Comparison of ENCODE assay signal across 20 mouse cellular contexts in the genomic region with DNA sequence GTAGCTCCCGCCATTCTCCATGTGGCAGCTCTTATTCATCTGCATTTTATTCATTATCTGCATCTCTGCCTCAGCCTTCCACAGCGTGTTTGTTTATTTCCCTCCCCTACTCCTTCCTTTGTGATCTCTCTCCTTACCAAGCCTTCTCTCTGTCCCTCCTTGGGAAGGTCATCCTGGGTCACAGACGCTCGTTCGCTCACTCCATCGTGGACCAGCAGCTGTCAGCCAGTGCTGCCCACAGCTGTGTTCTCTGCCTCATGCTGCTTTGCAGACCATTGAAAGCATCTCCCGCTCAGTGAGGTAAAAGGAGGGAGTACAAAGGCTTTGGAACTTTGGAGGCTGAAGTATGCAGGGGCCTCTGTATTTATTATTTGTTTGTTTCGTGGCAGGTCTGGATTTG. TPM values are rescaled to one million over a fixed set of nuclear protein-coding genes. Genes with fewer than 3 reads are reported as not detected.
DNase-seq lines count a peak whose midpoint lies in the region; ATAC-seq lines count a peak whose summit lies in the region.
"Had no signal": no experiment of that assay in that cellular context is flagged by ENCODE, and none has a peak within 500 bp of the region (broad histone marks: within the 10 kb centered on the region; RNA-seq: fewer than 3 reads in every experiment).

No protein-coding gene starts in this region.

- no peaks in the 10 kb centered on the region for H3K36me3 ChIP-seq in forebrain, embryonic 10.5 days (replicated peaks)
- no peaks in the 10 kb centered on the region for H3K36me3 ChIP-seq in forebrain, embryonic 14.5 days (ENCODE audit: control insufficient read depth, insufficient read depth, low read length)
- no peaks in the 10 kb centered on the region for H3K36me3 ChIP-seq in limb, embryonic 13.5 days
- H3K36me3 ChIP-seq in limb, embryonic 10.5 days, result no peaks in the 10 kb centered on the region
- H3K36me3 ChIP-seq: forebrain, embryonic 15.5 days; intestine, embryonic 15.5 days; limb, embryonic 15.5 days; liver, embryonic 15.5 days had no signal

- H3K4me1 ChIP-seq in forebrain, embryonic 10.5 days, result peaks cover 42% of the 10 kb centered on the region
- peaks cover 5% of the 10 kb centered on the region; the same call in 1 of the 2 replicates for H3K4me1 ChIP-seq in forebrain, embryonic 14.5 days (ENCODE audit: control insufficient read depth, insufficient read depth, low read length)
- H3K4me1 ChIP-seq in limb, embryonic 13.5 days, result peaks cover 49% of the 10 kb centered on the region
- peaks cover 27% of the 10 kb centered on the region for H3K4me1 ChIP-seq in limb, embryonic 10.5 days

- H3K27me3 ChIP-seq in forebrain, embryonic 10.5 days (ENCODE audit: poor library complexity, severe bottlenecking), result no peaks in the 10 kb centered on the region
- no peaks in the 10 kb centered on the region for H3K27me3 ChIP-seq in forebrain, embryonic 14.5 days (replicated peaks; ENCODE audit: control insufficient read depth, insufficient read depth, low read length)
- H3K27me3 ChIP-seq in limb, embryonic 13.5 days, result no peaks in the 10 kb centered on the region; the same call in 1 of the 2 replicates
- no peaks in the 10 kb centered on the region for H3K27me3 ChIP-seq in limb, embryonic 10.5 days (ENCODE audit: low read depth, poor library complexity, severe bottlenecking)
- H3K27me3 ChIP-seq: forebrain, embryonic 15.5 days; intestine, embryonic 15.5 days; limb, embryonic 15.5 days had no signal

- no peak overlapping the region for H3K4me2 ChIP-seq in forebrain, embryonic 14.5 days (ENCODE audit: low read length)
- H3K4me2 ChIP-seq in limb, embryonic 13.5 days (replicated peaks), result no peak overlapping the region
- H3K4me2 ChIP-seq: forebrain, embryonic 15.5 days; heart, embryonic 11.5 days; hindbrain, embryonic 14.5 days; intestine, embryonic 15.5 days; limb, embryonic 15.5 days; liver, embryonic 15.5 days had no signal

- DNase-seq in forebrain, embryonic 10.5 days (ENCODE audit: extremely low spot score, low spot score), result no peak
- DNase-seq in forebrain, embryonic 14.5 days (ENCODE audit: low spot score), result no peak
- DNase-seq in limb, embryonic 10.5 days (ENCODE audit: low spot score), result no peak
- peak; percentile 23 for DNase-seq in retina, embryonic 14.5 days (ENCODE audit: low spot score)
- DNase-seq in retina, postnatal 1 day, result no peak
- DNase-seq in cerebellum, adult 11 months, result no peak
- no peak for DNase-seq in adrenal gland, postnatal 4 days (ENCODE audit: low spot score in 2 of 2)
- DNase-seq: cerebellum, adult 9-11 months; gastrocnemius, postnatal 36 days; heart, postnatal 10 days; layer of hippocampus, postnatal 36 days; right cerebral cortex, postnatal 4 days had no signal

- H3K27ac ChIP-seq in forebrain, embryonic 10.5 days, result peak overlapping the region; percentile 72
- no peak overlapping the region for H3K27ac ChIP-seq in forebrain, embryonic 14.5 days (ENCODE audit: low read depth, low read length)
- peak overlapping the region; percentile 33; the same call in 1 of the 2 replicates for H3K27ac ChIP-seq in limb, embryonic 13.5 days
- H3K27ac ChIP-seq in limb, embryonic 10.5 days, result no peak overlapping the region
- H3K27ac ChIP-seq: forebrain, embryonic 15.5 days; hindbrain, embryonic 14.5 days; intestine, embryonic 15.5 days; kidney, postnatal 0 days; limb, embryonic 15.5 days; liver, embryonic 15.5 days had no signal

- no peak overlapping the region for H3K4me3 ChIP-seq in forebrain, embryonic 10.5 days
- no peak overlapping the region for H3K4me3 ChIP-seq in forebrain, embryonic 14.5 days (ENCODE audit: low read depth, low read length)
- H3K4me3 ChIP-seq in limb, embryonic 13.5 days, result no peak overlapping the region
- H3K4me3 ChIP-seq in limb, embryonic 10.5 days, result no peak overlapping the region
- H3K4me3 ChIP-seq: forebrain, embryonic 15.5 days; intestine, embryonic 15.5 days; limb, embryonic 15.5 days; liver, embryonic 15.5 days had no signal

- 42% methylated on average over 8 of the region's 8 CpGs for WGBS in forebrain, embryonic 10.5 days
- 46% methylated on average over 8 of the region's 8 CpGs for WGBS in forebrain, embryonic 14.5 days
- whole genome bisulfite sequencing in limb, embryonic 13.5 days, result 57% methylated on average over 8 of the region's 8 CpGs
- WGBS in limb, embryonic 10.5 days, result 51% methylated on average over 8 of the region's 8 CpGs

- ATAC-seq in forebrain, embryonic 14.5 days, result no peak
- no peak for ATAC-seq in limb, embryonic 13.5 days (ENCODE audit: low FRiP score, low read depth)
- ATAC-seq: forebrain, embryonic 15.5 days; intestine, embryonic 15.5 days had no signal

- no peak overlapping the region for H3K9ac ChIP-seq in forebrain, embryonic 14.5 days (ENCODE audit: low read length)
- no peak overlapping the region for H3K9ac ChIP-seq in limb, embryonic 13.5 days
- H3K9ac ChIP-seq: forebrain, embryonic 15.5 days; hindbrain, embryonic 14.5 days; intestine, embryonic 15.5 days; limb, embryonic 15.5 days; liver, embryonic 15.5 days had no signal

- H3K9me3 ChIP-seq in forebrain, embryonic 10.5 days, result no peaks in the 10 kb centered on the region
- H3K9me3 ChIP-seq in forebrain, embryonic 14.5 days (replicated peaks; ENCODE audit: control insufficient read depth, low read length), result no peaks in the 10 kb centered on the region
- no peaks in the 10 kb centered on the region for H3K9me3 ChIP-seq in limb, embryonic 13.5 days
- no peaks in the 10 kb centered on the region for H3K9me3 ChIP-seq in limb, embryonic 10.5 days (replicated peaks)
- H3K9me3 ChIP-seq: forebrain, embryonic 15.5 days; intestine, embryonic 15.5 days; limb, embryonic 15.5 days; liver, embryonic 15.5 days had no signal

RNA-seq across cellular contexts. Expression of gene Mical3, which starts 15.1 kb away (rescaled TPM):
- 8.4 and 9.0 TPM in 2 replicates for polyA plus RNA-seq in forebrain, embryonic 10.5 days (2016; fragmentation: Nextera tagmentation; extraction: Ambion mirVana)
- polyA plus RNA-seq in forebrain, embryonic 14.5 days (2014; fragmentation: Nextera tagmentation; extraction: Ambion mirVana), result 19.4 and 34.0 TPM in 2 replicates
- polyA plus RNA-seq in limb, embryonic 13.5 days (2015; fragmentation: Nextera tagmentation; extraction: Ambion mirVana), result 11.0 and 13.2 TPM in 2 replicates
- polyA plus RNA-seq in limb, embryonic 10.5 days (2016; fragmentation: Nextera tagmentation; extraction: Ambion mirVana), result 8.2 and 9.8 TPM in 2 replicates
- 10 to 100 TPM; 71.0 to 71.9 TPM for total RNA-seq in adrenal gland, postnatal 4 days (2021)

RNA-seq across cellular contexts. Expression of gene Pex26, which starts 37.6 kb away (rescaled TPM):
- polyA plus RNA-seq in forebrain, embryonic 10.5 days (2016; fragmentation: Nextera tagmentation; extraction: Ambion mirVana), result 8.0 and 10.3 TPM in 2 replicates
- 12.7 and 16.4 TPM in 2 replicates for polyA plus RNA-seq in forebrain, embryonic 14.5 days (2014; fragmentation: Nextera tagmentation; extraction: Ambion mirVana)
- polyA plus RNA-seq in limb, embryonic 13.5 days (2015; fragmentation: Nextera tagmentation; extraction: Ambion mirVana), result 9.4 and 10.6 TPM in 2 replicates
- polyA plus RNA-seq in limb, embryonic 10.5 days (2016; fragmentation: Nextera tagmentation; extraction: Ambion mirVana), result 8.9 and 10.3 TPM in 2 replicates
- total RNA-seq in adrenal gland, postnatal 4 days (2021), result 10 to 100 TPM; 13.4 TPM

Comparison
In these comparisons a context has a peak if more than half of its experiments do, and no peak if none do; other contexts are left out.
1. H3K27ac ChIP-seq: peak in forebrain, embryonic 10.5 days (single experiment) and limb, embryonic 13.5 days (single experiment); none in forebrain, embryonic 14.5 days (single experiment) and limb, embryonic 10.5 days (single experiment).